Mouse (Mus musculus) midbrain, embryonic 13.5 days (tissue): ENCODE data around the gene Pdhb. TPM values are rescaled to one million over a fixed set of nuclear protein-coding genes. Genes with fewer than 3 reads are reported as not detected.
"Not testable (repeated sequence)": the region's sequence is repeated elsewhere in the genome, so short reads cannot be mapped to it uniquely, and the experiment has no call there.

Experiments
- ATAC-seq: fragments of 200-750 bp; cut with Nextera tagmentation; 2 replicates; pipeline ENCODE4 v1.8.0; 2017; ENCODE audit warnings: mild to moderate bottlenecking, moderate TSS enrichment, moderate library complexity
- H3K27ac ChIP-seq: fragments of 300-500 bp; sonication (generic); 2 replicates; pipeline ENCODE4 v1.5.1; 2015; ENCODE audit warnings: inconsistent platforms, mild to moderate bottlenecking, moderate library complexity
- H3K27me3 ChIP-seq: fragments of 300-500 bp; sonication (generic); 2 replicates; pipeline ENCODE4 v1.6.1; 2015; ENCODE audit warnings: mild to moderate bottlenecking, inconsistent platforms
- H3K36me3 ChIP-seq: fragments of 300-500 bp; sonication (generic); 2 replicates; pipeline ENCODE4 v1.6.1; 2015; ENCODE audit warnings: mild to moderate bottlenecking, inconsistent platforms
- H3K4me1 ChIP-seq: fragments of 300-500 bp; sonication (generic); replicated peaks from 2 replicates; pipeline ENCODE4 v1.6.1; 2015; ENCODE audit warnings: inconsistent platforms
- H3K4me2 ChIP-seq: fragments of 300-500 bp; sonication (generic); replicated peaks from 2 replicates; pipeline ENCODE4 v1.6.1; 2015; ENCODE audit warnings: moderate library complexity, mild to moderate bottlenecking, inconsistent platforms
- H3K4me3 ChIP-seq: fragments of 300-500 bp; sonication (generic); replicated peaks from 2 replicates; pipeline ENCODE4 v1.5.1; 2015; ENCODE audit warnings: mild to moderate bottlenecking, inconsistent platforms
- H3K9ac ChIP-seq: fragments of 300-500 bp; sonication (generic); replicated peaks from 2 replicates; pipeline ENCODE4 v1.6.1; 2015; ENCODE audit warnings: mild to moderate bottlenecking, inconsistent platforms
- H3K9me3 ChIP-seq: fragments of 300-500 bp; sonication (generic); 2 replicates; pipeline ENCODE4 v1.6.1; 2016; ENCODE audit warnings: mild to moderate bottlenecking, inconsistent platforms
- whole genome bisulfite sequencing: fragments of 180-500 bp; shearing (Covaris S2); methylation state at CpG from one replicate; pipeline ENCODE4 v1.1.7; 2015; 5-methylcytosine and 5-hydroxymethylcytosine counted together
- polyA plus RNA-seq: library from polyadenylated mRNA; unstranded; fragments of >200 nt; fragmentation: Nextera tagmentation; extraction: Ambion mirVana; gene quantifications from 2 replicates; pipeline ENCODE4 v1.2.1, GENCODE M21; 2015

The Pdhb gene
- polyA plus RNA-seq, 1 experiment from 2014 or later: 254 TPM

GRCm38 (mm10) chr14:8183330-8183729 is 10.5 kb upstream of the Pdhb start:
- Histone ChIP-seq H3K4me3 (no peak overlapping the region), H3K9me3 (no peaks in the 10 kb centered on the region), H3K9ac (no peak overlapping the region), H3K27me3 (no peaks in the 10 kb centered on the region), H3K36me3 (no peaks in the 10 kb centered on the region), H3K27ac (no peak overlapping the region), H3K4me2 (no peak overlapping the region), H3K4me1 (no peaks in the 10 kb centered on the region)
- 65% methylated on average over 3 of the region's 3 CpGs for WGBS
- no peak for ATAC-seq

- no peak overlapping the region for H3K27ac ChIP-seq
- H3K36me3 ChIP-seq: no peaks in the 10 kb centered on the region
- no peak for ATAC-seq
- H3K4me1 ChIP-seq: no peaks in the 10 kb centered on the region
- no peak overlapping the region for H3K4me2 ChIP-seq
- H3K27me3 ChIP-seq: no peaks in the 10 kb centered on the region
- WGBS: 83% methylated on average over 4 of the region's 4 CpGs
- no peaks in the 10 kb centered on the region for H3K9me3 ChIP-seq
- no peak overlapping the region for H3K4me3 ChIP-seq
- H3K9ac ChIP-seq: no peak overlapping the region
Observed at GRCm38 (mm10) chr14:8180371-8181035, 7.7 kb upstream of the Pdhb start.

DNA sequence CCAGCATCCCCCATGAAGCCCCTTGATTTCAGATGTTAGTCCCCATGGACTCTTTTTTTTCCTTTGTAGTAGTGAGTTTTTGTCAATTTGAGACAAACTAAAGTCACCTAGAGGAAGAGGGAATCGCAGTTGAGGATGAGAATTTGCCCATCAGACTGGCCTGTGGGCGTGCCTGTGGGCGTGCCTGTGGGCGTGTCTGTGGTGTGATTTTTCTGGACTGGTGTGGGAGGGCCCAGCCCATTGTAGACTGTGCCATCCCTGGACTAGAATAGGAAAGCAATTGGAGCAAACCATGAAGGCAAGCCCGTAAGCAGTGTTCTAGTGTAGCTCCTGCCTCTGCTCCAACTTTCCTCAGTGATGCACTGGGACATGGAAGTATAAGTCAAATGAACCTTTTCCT is 3.4 kb upstream of the Pdhb start:
- Histone ChIP-seq H3K4me2 (no peak overlapping the region), H3K27ac (no peak overlapping the region), H3K36me3 (no peaks in the 10 kb centered on the region), H3K9ac (no peak overlapping the region), H3K9me3 (no peaks in the 10 kb centered on the region), H3K4me3 (no peak overlapping the region), H3K27me3 (no peaks in the 10 kb centered on the region), H3K4me1 (peaks cover 12% of the 10 kb centered on the region)
- ATAC-seq: no peak
- 58% methylated on average over 5 of the region's 5 CpGs for WGBS

DNA sequence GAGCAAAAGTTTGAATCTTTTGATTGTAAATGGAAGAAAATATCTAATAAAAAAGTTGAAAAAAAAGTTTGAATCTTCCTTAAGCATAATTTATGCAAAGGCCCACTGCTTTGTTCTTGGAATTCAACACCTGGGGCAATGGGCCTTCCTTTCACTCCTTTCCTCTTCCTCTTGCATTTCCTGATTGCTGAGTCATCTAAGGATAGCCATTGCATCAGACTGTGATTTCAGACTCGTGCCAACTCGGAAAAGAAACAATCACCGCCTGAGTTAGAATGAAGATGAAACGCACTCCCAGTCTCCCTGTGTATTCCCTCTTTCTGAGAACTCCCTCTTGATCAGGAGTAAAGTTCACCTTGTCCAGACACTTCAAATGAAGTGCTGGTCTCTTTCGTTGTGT is 1.8 kb upstream of the Pdhb start:
- H3K36me3 ChIP-seq: peaks cover 13% of the 10 kb centered on the region
- ATAC-seq: no peak
- WGBS: 88% methylated on average over 5 of the region's 5 CpGs

DNA sequence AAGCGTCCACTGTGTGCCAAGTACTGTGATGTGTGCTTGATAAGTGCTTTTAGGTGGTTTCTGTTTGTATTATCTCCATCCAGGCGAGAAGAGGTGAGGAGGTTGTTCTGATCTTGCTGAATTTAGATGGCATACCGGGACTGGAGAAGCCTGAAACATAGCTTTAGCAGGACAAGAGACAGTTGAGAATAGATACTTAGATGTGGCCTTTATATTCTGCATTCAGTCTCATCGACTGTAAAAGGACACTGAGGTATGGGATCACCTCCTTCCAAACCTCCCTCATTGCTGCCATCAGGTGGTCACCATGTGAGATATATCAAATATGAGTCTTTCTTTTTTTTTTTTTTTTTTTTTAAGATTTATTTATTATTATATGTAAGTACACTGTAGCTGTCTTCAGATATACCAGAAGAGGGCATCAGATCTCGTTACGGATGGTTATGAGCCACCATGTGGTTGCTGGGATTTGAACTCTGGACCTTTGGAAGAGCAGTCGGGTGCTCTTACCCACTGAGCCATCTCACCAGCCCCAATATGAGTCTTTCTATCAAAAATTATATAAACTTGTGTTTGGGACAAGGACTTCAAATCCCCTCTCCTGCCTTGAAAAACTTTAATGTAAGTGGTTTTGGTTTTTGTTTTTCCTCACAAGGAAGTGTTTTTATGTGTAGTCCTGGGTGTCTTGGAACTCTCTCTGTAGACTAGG is 871 bp upstream of the Pdhb start:
- peak; percentile 0; the same call in 1 of the 2 replicates for ATAC-seq
- peak overlapping the region; percentile 81 for H3K27ac ChIP-seq
- 33% methylated on average over 7 of the region's 7 CpGs for WGBS

More for the DNA sequence above, 1.8 kb upstream of the Pdhb start:
- H3K27me3 ChIP-seq: no peaks in the 10 kb centered on the region
- no peak overlapping the region for H3K4me3 ChIP-seq
- peaks cover 12% of the 10 kb centered on the region for H3K4me1 ChIP-seq
- no peaks in the 10 kb centered on the region for H3K9me3 ChIP-seq
- no peak overlapping the region for H3K4me2 ChIP-seq
- no peak overlapping the region for H3K9ac ChIP-seq
- no peak overlapping the region for H3K27ac ChIP-seq

GRCm38 (mm10) chr14:8164463-8164862 is 8.4 kb downstream of the Pdhb start:
- Histone ChIP-seq H3K9me3 (no peaks in the 10 kb centered on the region), H3K4me3 (no peak overlapping the region), H3K27me3 (no peaks in the 10 kb centered on the region), H3K9ac (no peak overlapping the region), H3K36me3 (peaks cover 95% of the 10 kb centered on the region), H3K4me1 (no peaks in the 10 kb centered on the region), H3K27ac (no peak overlapping the region), H3K4me2 (no peak overlapping the region)
- ATAC-seq: no peak
- 87% methylated on average over 7 of the region's 7 CpGs for WGBS

More for the DNA sequence above, 871 bp upstream of the Pdhb start:
- peak overlapping the region; percentile 65 for H3K9ac ChIP-seq
- H3K4me1 ChIP-seq: peaks cover 12% of the 10 kb centered on the region
- peaks cover 23% of the 10 kb centered on the region for H3K36me3 ChIP-seq
- not testable (repeated sequence) for H3K27me3 ChIP-seq, H3K9me3 ChIP-seq
- H3K4me3 ChIP-seq: peak overlapping the region; percentile 98
- H3K4me2 ChIP-seq: peak overlapping the region; percentile 74

DNA sequence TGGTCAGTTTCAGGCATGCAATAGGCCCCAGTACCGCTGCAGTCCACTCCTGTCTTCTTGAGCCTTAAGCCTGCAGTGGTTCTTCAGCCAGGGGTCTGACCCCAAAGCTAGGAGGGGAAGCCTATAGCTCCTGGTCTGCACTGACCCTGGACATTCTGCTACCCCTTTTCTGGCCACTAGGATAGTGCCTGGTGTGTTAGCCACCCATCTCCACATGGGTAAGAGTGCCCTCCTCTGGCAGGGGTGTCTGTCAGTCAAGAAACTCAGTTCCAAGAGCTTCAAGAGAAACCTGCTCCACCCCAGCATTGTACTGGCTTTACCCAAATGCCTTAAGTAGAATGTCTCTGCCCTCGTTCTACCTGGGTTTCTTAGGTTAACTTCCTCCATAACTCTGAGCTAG is 11.0 kb downstream of the Pdhb start:
- Histone ChIP-seq H3K36me3 (peaks cover 82% of the 10 kb centered on the region), H3K9ac (no peak overlapping the region), H3K4me3 (no peak overlapping the region), H3K27me3 (no peaks in the 10 kb centered on the region), H3K4me1 (no peaks in the 10 kb centered on the region), H3K4me2 (no peak overlapping the region), H3K27ac (no peak overlapping the region), H3K9me3 (no peaks in the 10 kb centered on the region)
- 91% methylated on average over 2 of the region's 2 CpGs for WGBS
- ATAC-seq: no peak

DNA sequence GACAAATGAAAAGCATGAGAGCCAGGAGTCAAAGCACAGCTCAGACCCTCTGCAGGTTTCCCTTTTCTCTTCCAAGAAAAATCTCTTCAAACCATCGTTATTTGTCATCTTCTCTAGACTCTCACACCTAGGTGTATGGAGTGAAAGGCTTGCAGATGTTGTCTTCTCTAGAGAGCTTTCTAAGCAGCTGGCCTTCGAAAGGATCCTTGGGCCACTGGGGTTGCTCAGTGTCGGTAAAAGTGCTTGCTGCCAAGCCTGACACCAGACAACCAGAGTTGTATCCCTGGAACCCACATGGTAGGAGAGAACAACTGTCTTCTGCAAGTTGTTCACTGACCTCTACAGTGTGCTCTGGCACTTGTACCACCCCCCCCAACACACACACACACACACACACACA is 13.7 kb downstream of the Pdhb start:
- no peaks in the 10 kb centered on the region for H3K9me3 ChIP-seq
- H3K9ac ChIP-seq: no peak overlapping the region
- H3K27me3 ChIP-seq: no peaks in the 10 kb centered on the region
- WGBS: 85% methylated on average over 3 of the region's 3 CpGs
- peaks cover 70% of the 10 kb centered on the region for H3K36me3 ChIP-seq
- H3K4me3 ChIP-seq: no peak overlapping the region
- no peaks in the 10 kb centered on the region for H3K4me1 ChIP-seq
- no peak overlapping the region for H3K27ac ChIP-seq
- no peak for ATAC-seq
- H3K4me2 ChIP-seq: no peak overlapping the region

DNA sequence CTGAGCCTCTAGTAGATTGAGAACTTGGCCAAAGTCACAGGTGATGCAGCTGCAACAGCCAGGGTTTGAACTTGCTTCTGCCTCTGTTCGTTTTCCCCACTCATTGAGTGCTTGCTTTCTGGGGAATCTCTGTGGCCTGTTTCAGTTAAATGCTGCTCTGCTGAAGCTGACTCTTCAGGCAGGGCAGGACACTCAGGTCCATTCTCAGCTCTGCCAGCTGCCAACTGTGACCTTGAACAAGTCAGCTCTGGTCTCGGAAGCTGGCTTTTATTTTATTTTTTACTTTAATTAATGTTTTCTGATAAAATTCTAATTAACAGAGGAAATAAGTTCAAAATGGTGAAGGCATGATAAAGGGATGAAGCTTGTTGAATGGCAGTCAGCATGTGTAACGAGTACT is 14.1 kb downstream of the Pdhb start:
- 91% methylated on average over 3 of the region's 3 CpGs for WGBS
- Histone ChIP-seq H3K36me3 (peaks cover 67% of the 10 kb centered on the region), H3K27ac (no peak overlapping the region), H3K27me3 (no peaks in the 10 kb centered on the region), H3K9ac (no peak overlapping the region), H3K9me3 (no peaks in the 10 kb centered on the region), H3K4me3 (no peak overlapping the region), H3K4me1 (no peaks in the 10 kb centered on the region), H3K4me2 (no peak overlapping the region)
- no peak for ATAC-seq

- no peak for ATAC-seq
Observed at GRCm38 (mm10) chr14:8156947-8157346, 15.9 kb downstream of the Pdhb start.

GRCm38 (mm10) chr14:8154072-8154471 is 18.8 kb downstream of the Pdhb start:
- Histone ChIP-seq H3K4me1 (no peaks in the 10 kb centered on the region), H3K27me3 (no peaks in the 10 kb centered on the region), H3K9ac (no peak overlapping the region), H3K36me3 (peaks cover 54% of the 10 kb centered on the region), H3K9me3 (no peaks in the 10 kb centered on the region), H3K4me2 (no peak overlapping the region), H3K4me3 (no peak overlapping the region), H3K27ac (no peak overlapping the region)
- 81% methylated on average over 3 of the region's 3 CpGs for WGBS
- no peak for ATAC-seq

More at GRCm38 (mm10) chr14:8156947-8157346, 15.9 kb downstream of the Pdhb start:
- 34% methylated on average over 3 of the region's 3 CpGs for WGBS
- no peak overlapping the region for H3K9ac ChIP-seq
- no peaks in the 10 kb centered on the region for H3K4me1 ChIP-seq
- no peaks in the 10 kb centered on the region for H3K9me3 ChIP-seq
- H3K36me3 ChIP-seq: peaks cover 65% of the 10 kb centered on the region
- no peak overlapping the region for H3K4me3 ChIP-seq
- no peak overlapping the region for H3K27ac ChIP-seq
- no peak overlapping the region for H3K4me2 ChIP-seq
- H3K27me3 ChIP-seq: no peaks in the 10 kb centered on the region

- H3K9me3 ChIP-seq: no peaks in the 10 kb centered on the region
- no peak overlapping the region for H3K4me2 ChIP-seq
- no peaks in the 10 kb centered on the region for H3K4me1 ChIP-seq
- ATAC-seq: no peak
- H3K36me3 ChIP-seq: peaks cover 61% of the 10 kb centered on the region
- WGBS: 95% methylated on average over 5 of the region's 5 CpGs
- H3K27ac ChIP-seq: no peak overlapping the region
- no peak overlapping the region for H3K9ac ChIP-seq
- no peak overlapping the region for H3K4me3 ChIP-seq
- no peaks in the 10 kb centered on the region for H3K27me3 ChIP-seq
Observed at GRCm38 (mm10) chr14:8151757-8152156, 21.1 kb downstream of the Pdhb start.
